Mouse (Mus musculus) testis, adult 2 months (tissue): ENCODE results near the gene Bysl. TPM values are rescaled to one million over a fixed set of nuclear protein-coding genes. Genes with fewer than 3 reads are reported as not detected.

ENCODE experiments used
- H3K27ac ChIP-seq: fragments of 200-500 bp; 2 replicates; pipeline ENCODE4 v1.5.1; 2012; ENCODE audit warnings: low read depth, low read length; ENCODE audit not compliant: control insufficient read depth, insufficient read depth
- H3K27me3 ChIP-seq: fragments of 200-500 bp; 2 replicates; pipeline ENCODE4 v1.6.1; 2012; ENCODE audit warnings: mild to moderate bottlenecking, low read length, moderate library complexity; ENCODE audit not compliant: control insufficient read depth, insufficient read depth
- H3K36me3 ChIP-seq: fragments of 200-500 bp; 2 replicates; pipeline ENCODE4 v1.6.1; 2012; ENCODE audit warnings: mild to moderate bottlenecking, low read length; ENCODE audit not compliant: control insufficient read depth, insufficient read depth
- H3K4me1 ChIP-seq: fragments of 200-500 bp; 2 replicates; pipeline ENCODE4 v1.6.1; 2012; ENCODE audit warnings: low read length; ENCODE audit not compliant: control insufficient read depth, insufficient read depth
- H3K4me3 ChIP-seq: fragments of 200-500 bp; 2 replicates; pipeline ENCODE4 v1.5.1; 2012; ENCODE audit warnings: low read depth, mild to moderate bottlenecking, low read length, moderate library complexity, mixed read lengths; ENCODE audit not compliant: control insufficient read depth
- CTCF ChIP-seq: fragments of 200-500 bp; IDR thresholded peaks from 2 replicates; pipeline ENCODE4 v1.5.1; 2012; ENCODE audit warnings: low read depth, mild to moderate bottlenecking, inconsistent platforms, low read length, moderate library complexity; ENCODE audit not compliant: control insufficient read depth, insufficient read depth, insufficient replicate concordance
- POLR2A ChIP-seq: fragments of 200-500 bp; IDR thresholded peaks from 2 replicates; pipeline ENCODE4 v1.6.1; 2012; ENCODE audit warnings: low read depth, mild to moderate bottlenecking, inconsistent platforms, low read length, moderate library complexity; ENCODE audit not compliant: control insufficient read depth
- polyA plus RNA-seq: library from polyadenylated mRNA; depleted of rRNA; stranded (reverse); fragments of >200 nt; gene quantifications from 2 replicates; pipeline ENCODE4 v1.2.3, GENCODE M21; 2012; rRNA removed

Gene Bysl
- polyA plus RNA-seq, 1 experiment = 16.3 TPM

GRCm38 (mm10) chr17:47559726-47560125, 51.6 kb downstream of the Bysl start:
- Histone ChIP-seq H3K36me3 (no peaks in the 10 kb centered on the region), H3K4me1 (no peaks in the 10 kb centered on the region; the same call in 1 of the 2 replicates), H3K27me3 (no peaks in the 10 kb centered on the region), H3K4me3 (no peak overlapping the region), H3K27ac (no peak overlapping the region)
- TF ChIP-seq CTCF (no peak), POLR2A (no peak)

DNA sequence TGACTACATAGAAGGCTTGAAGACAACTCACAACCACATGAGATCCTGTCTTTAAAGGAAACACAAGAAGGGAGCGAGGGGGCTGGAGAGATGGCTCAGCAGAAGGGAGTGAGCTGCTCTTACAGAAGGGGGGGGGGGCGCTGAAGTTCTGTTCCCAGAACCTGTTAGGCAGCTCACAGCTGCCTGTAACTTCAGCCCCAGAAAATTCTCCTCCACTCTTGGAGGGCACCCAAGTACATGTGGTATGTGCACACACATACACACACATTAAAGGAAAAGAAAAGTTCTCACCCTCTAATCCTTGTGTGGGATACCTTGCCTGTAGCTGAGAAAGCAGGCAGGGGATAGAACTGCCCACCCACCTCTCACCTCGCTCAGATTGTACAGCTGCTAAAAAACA, 54.1 kb downstream of the Bysl start:
- H3K36me3 ChIP-seq = no peaks in the 10 kb centered on the region
- no peak overlapping the region for H3K4me3 ChIP-seq
- H3K27ac ChIP-seq = no peak overlapping the region
- no peak for TF ChIP-seq CTCF
- no peak for TF ChIP-seq POLR2A
- H3K4me1 ChIP-seq = no peaks in the 10 kb centered on the region; the same call in 1 of the 2 replicates
- H3K27me3 ChIP-seq = no peaks in the 10 kb centered on the region

GRCm38 (mm10) chr17:47554621-47555020, 56.7 kb downstream of the Bysl start:
- no peaks in the 10 kb centered on the region for H3K27me3 ChIP-seq
- no peak for TF ChIP-seq CTCF
- TF ChIP-seq POLR2A = no peak
- no peaks in the 10 kb centered on the region for H3K36me3 ChIP-seq
- H3K27ac ChIP-seq = no peak overlapping the region
- no peaks in the 10 kb centered on the region; the same call in 1 of the 2 replicates for H3K4me1 ChIP-seq
- H3K4me3 ChIP-seq = no peak overlapping the region

DNA sequence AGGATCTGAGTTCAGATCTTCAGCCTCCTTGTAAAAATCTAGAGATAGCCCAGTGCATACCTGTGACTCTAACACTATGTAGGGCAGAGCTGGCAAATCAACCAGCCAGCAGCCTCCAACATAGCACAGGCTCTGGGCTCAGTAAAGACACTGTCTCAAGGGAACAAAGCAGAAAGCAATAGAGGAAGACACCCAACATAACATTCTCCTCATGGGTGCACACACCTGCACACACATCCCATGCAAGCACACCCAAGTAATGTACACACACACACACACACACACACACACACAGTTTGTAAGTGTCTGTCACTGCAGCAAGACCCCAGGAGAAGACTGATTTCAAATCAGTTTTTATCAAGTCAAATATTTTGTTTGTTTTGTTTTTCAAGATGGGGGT, 58.3 kb downstream of the Bysl start:
- Histone ChIP-seq H3K36me3 (no peaks in the 10 kb centered on the region), H3K27ac (no peak overlapping the region), H3K4me1 (no peaks in the 10 kb centered on the region; the same call in 1 of the 2 replicates), H3K4me3 (no peak overlapping the region), H3K27me3 (no peaks in the 10 kb centered on the region)
- no peak for TF ChIP-seq POLR2A
- no peak for TF ChIP-seq CTCF

- Histone ChIP-seq H3K4me3 (no peak overlapping the region), H3K27ac (no peak overlapping the region)
- TF ChIP-seq CTCF (no peak), POLR2A (no peak)
Measured at GRCm38 (mm10) chr17:47551049-47551448, 60.2 kb downstream of the Bysl start.

More at GRCm38 (mm10) chr17:47551049-47551448, 60.2 kb downstream of the Bysl start:
- Histone ChIP-seq H3K4me1 (no peaks in the 10 kb centered on the region; the same call in 1 of the 2 replicates), H3K27me3 (no peaks in the 10 kb centered on the region), H3K36me3 (no peaks in the 10 kb centered on the region)

Other genes with a start within 250 kb of the Bysl start
- gene Mrps10, start 242.6 kb downstream of the Bysl start, polyA plus RNA-seq = 20.5 and 21.3 TPM in 2 replicates
- gene Guca1b, start 226.1 kb downstream of the Bysl start, polyA plus RNA-seq = 0.26 and 0.36 TPM in 2 replicates
- gene Guca1a, start 210.9 kb downstream of the Bysl start, polyA plus RNA-seq = 10.1 and 15.0 TPM in 2 replicates
- gene AI661453, start 174.9 kb downstream of the Bysl start, polyA plus RNA-seq = 0.53 and 0.81 TPM in 2 replicates
- 545 and 576 TPM in 2 replicates for gene 1700001C19Rik, start 174.1 kb downstream of the Bysl start, polyA plus RNA-seq
- gene Taf8, start 109.2 kb downstream of the Bysl start, polyA plus RNA-seq = 15.3 and 17.3 TPM in 2 replicates
- gene Ccnd3, start 106.4 kb downstream of the Bysl start, polyA plus RNA-seq = 253 and 256 TPM in 2 replicates
- gene Med20, start 90 bp upstream of the Bysl start, polyA plus RNA-seq = 13.4 and 17.0 TPM in 2 replicates
- 20.6 and 25.0 TPM in 2 replicates for gene Gm20517, start 97 bp upstream of the Bysl start, polyA plus RNA-seq
- gene Usp49, start 19.2 kb upstream of the Bysl start, polyA plus RNA-seq = 67.0 and 80.5 TPM in 2 replicates
- 93.7 and 96.8 TPM in 2 replicates for gene Tomm6, start 76.9 kb upstream of the Bysl start, polyA plus RNA-seq
- gene Frs3, start 77.5 kb upstream of the Bysl start, polyA plus RNA-seq = 31.4 and 34.1 TPM in 2 replicates
- 0.95 and 0.96 TPM in 2 replicates for gene Gm21981, start 83.0 kb upstream of the Bysl start, polyA plus RNA-seq
- gene Prickle4, start 83.2 kb upstream of the Bysl start, polyA plus RNA-seq = 2.7 and 3.4 TPM in 2 replicates
- 0.32 and 0.57 TPM in 2 replicates for gene Pgc, start 115.3 kb upstream of the Bysl start, polyA plus RNA-seq
- 4.4 and 5.2 TPM in 2 replicates for gene Tfeb, start 125.5 kb upstream of the Bysl start, polyA plus RNA-seq
- 2.0 and 2.1 TPM in 2 replicates for gene Mdfi, start 223.2 kb upstream of the Bysl start, polyA plus RNA-seq